Mouse (Mus musculus) liver, adult 10 weeks (tissue): ENCODE results near the gene Gnaz. TPM values are rescaled to one million over a fixed set of nuclear protein-coding genes. Genes with fewer than 3 reads are reported as not detected.

Experiments
- polyA plus RNA-seq: library from polyadenylated mRNA; stranded (reverse); fragments of 350-450 nt; fragmentation: Illumina TruSeq; extraction: RNeasy Lipid Tissue Mini Kit (QIAGEN cat#74804); gene quantifications from one replicate; pipeline ENCODE4 v1.2.3, GENCODE M21; 2014; ENCODE audit warnings: low read depth, low replicate concordance

Gene Gnaz
- polyA plus RNA-seq: not detected

DNA sequence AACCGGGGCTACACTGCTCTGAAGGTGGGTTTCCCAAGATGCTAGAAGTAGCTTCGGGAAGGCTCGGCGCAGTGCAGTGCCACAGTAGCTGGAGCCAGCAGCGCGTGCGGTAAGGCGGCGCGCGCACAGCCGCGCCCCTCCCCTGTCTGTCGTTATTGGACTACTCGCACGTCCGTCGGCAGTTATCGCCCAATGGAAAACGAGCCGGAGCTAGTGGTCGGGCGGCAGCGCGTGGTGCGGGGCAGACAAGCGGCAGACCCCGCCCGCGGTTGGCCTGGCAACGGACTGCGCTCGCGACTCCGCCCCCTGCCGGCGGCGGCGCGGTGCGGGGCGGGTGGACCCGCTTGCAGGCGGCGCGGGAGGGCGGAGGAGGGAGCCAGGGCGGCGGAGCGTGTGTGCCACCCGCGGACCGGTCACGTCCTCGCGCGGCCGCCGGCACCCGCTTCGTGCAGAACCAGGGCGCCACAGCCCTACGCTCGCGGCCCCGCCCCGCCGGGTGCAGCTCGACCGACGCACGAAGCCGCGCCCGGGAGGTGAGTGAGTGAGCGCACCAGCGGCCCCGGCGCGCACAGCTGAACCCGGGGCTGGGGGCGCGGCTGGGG, at the start of gene Gnaz:
Gene Gnaz (plus strand): TSS at position 328 of the 602 bp plus-strand sequence.

DNA sequence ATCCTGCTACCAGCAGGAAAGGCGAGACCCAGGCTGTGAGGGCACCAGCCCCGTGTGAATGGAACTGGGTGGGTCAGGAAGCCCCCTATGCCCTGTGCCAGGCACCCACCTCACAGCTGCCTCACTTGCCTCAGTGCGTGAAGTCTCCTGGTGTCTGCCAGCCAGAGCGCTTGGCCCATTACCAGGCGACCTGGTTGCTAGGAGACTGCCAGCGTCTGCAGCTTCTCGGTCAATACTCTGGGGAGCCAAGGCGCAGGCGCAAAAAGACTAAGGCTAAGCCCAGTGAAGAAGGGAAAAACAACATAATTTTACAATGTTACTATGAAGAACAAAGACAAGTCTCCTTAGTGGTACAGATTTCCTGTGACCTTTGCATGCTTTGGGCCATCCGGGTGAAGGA, 65.4 kb downstream of the Gnaz start, which contains the start of gene Rsph14:
Gene Rsph14 (minus strand): TSS at position 192 of the 400 bp plus-strand sequence.

DNA sequence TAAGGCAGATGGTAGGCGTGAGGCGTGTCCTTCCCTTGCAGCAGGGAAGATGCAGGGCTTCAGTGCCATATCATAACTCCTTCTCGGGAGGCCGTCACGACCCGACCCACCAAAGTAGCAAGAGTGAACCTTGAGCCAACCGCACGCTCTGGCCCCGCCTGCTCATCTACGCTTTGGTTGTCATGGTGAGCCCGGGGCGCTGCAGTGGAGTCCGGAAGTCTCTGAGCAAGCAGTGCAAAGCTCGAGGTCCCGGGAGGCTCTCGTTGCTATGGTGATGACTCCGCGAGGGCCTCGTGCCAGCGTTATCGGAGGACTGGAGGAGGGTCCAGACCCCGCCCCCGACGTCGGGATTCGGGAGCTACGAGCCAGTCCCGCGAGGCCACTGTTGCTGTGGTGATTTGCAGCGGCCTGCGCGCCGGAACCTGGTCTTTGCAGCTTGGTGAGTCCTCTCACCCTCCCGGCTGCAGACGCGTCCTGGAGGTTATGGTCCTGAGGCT, 70.0 kb downstream of the Gnaz start, which contains the start of gene Rab36:
Gene Rab36 (plus strand): TSS at position 176 of the 497 bp plus-strand sequence.

DNA sequence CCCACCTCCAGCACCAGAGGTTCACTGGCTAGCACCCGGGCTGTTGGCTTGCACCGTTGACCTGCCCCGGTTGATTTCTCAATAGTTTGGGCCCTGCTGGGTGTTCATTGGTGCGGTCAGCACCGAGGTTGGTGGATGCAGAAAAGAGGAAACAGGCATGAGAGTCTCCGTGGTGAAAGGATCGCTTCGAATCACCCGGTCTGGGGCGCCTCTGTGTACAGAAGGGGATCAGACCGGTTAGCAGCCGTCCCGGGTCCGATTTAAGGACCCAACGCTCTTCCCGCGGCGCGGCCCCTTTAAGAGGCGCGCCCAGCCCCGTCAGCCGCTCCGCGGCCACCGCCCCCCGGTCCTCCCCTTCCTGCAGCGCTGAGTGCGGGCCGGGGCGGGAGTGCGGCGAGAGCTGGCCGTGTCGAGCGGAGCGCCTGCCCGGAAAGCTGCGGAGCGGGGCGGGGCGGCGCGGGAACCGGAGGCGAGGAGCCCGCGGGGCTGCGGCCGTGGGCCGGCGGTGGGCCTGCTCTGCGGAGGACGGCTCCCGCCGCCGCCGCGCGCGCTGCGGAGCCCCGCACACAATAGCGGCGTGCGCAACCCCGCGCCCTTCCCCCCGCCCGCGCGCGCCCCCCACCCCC, 93.4 kb downstream of the Gnaz start, which contains the start of gene Bcr:
Gene Bcr (plus strand): TSS at position 376 of the 626 bp plus-strand sequence.

Other genes starting within 250 kb of the Gnaz start
- gene Rsph14, start 65.4 kb downstream of the Gnaz start, polyA plus RNA-seq: not detected
- 0.16 TPM for gene Rab36, start 69.9 kb downstream of the Gnaz start, polyA plus RNA-seq
- 5.9 TPM for gene Bcr, start 93.4 kb downstream of the Gnaz start, polyA plus RNA-seq
- gene Specc1l, start 244.9 kb downstream of the Gnaz start, polyA plus RNA-seq: 3.8 TPM